13 mouse cellular contexts compared by ENCODE assay signal in the genomic region with DNA sequence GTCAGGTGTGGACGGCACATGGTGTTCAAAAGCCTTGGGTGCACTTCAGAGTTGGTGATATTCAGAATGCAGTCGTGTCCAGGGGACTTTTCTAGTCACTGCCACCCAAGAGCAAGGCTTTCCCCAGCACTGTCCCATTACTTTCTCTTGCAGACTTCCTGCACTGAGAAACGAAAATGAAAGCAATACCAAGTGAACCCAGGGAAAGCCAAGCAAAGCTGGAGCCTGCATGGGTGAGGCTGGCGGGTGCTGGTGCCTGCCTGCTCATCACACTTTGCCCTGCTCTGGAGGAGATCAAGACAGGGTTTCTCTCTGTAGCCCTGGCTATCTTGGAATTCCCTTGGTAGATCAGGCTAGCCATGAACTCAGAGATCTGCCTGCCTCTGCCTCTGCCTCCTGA. TPM values are rescaled to one million over a fixed set of nuclear protein-coding genes. Genes with fewer than 3 reads are reported as not detected.
DNase-seq lines count a peak whose midpoint lies in the region; ATAC-seq and TF ChIP-seq lines count a peak whose summit lies in the region.
"Had no signal": no experiment of that assay in that cellular context is flagged by ENCODE, and none has a peak within 500 bp of the region (broad histone marks: within the 10 kb centered on the region; RNA-seq: fewer than 3 reads in every experiment).

No protein-coding gene starts in this region.

- H3K27me3 ChIP-seq in intestine, postnatal 0 days (replicated peaks; ENCODE audit: control insufficient read depth, insufficient read depth, low read length), result no peaks in the 10 kb centered on the region
- H3K27me3 ChIP-seq in intestine, embryonic 16.5 days (replicated peaks; ENCODE audit: control insufficient read depth, insufficient read depth, low read length), result no peaks in the 10 kb centered on the region
- no peaks in the 10 kb centered on the region for H3K27me3 ChIP-seq in liver, embryonic 11.5 days (replicated peaks; ENCODE audit: control insufficient read depth, insufficient read depth, low read length)
- H3K27me3 ChIP-seq in forebrain, embryonic 15.5 days, result no peaks in the 10 kb centered on the region
- H3K27me3 ChIP-seq: embryonic facial prominence, embryonic 15.5 days had no signal

- 0 out of 2 replicates have a peak overlapping the region, but pooled peaks have one; percentile 17 for H3K4me2 ChIP-seq in intestine, postnatal 0 days (replicated peaks; ENCODE audit: low read depth)
- no peak overlapping the region for H3K4me2 ChIP-seq in intestine, embryonic 16.5 days (ENCODE audit: low read depth, low read length)
- peak overlapping the region; percentile 11; the same call in 1 of the 2 replicates for H3K4me2 ChIP-seq in liver, embryonic 11.5 days
- no peak overlapping the region for H3K4me2 ChIP-seq in forebrain, embryonic 15.5 days (replicated peaks)
- H3K4me2 ChIP-seq: embryonic facial prominence, embryonic 15.5 days; hindbrain, embryonic 14.5 days had no signal

- WGBS in intestine, postnatal 0 days, result 58% methylated on average over 4 of the region's 4 CpGs
- WGBS in intestine, embryonic 16.5 days, result 80% methylated on average over 4 of the region's 4 CpGs
- 87% methylated on average over 4 of the region's 4 CpGs for WGBS in liver, embryonic 11.5 days
- 85% methylated on average over 4 of the region's 4 CpGs for WGBS in forebrain, embryonic 15.5 days

- H3K4me3 ChIP-seq in intestine, postnatal 0 days (ENCODE audit: low read depth, low read length), result no peak overlapping the region
- H3K4me3 ChIP-seq in intestine, embryonic 16.5 days (ENCODE audit: low read length), result no peak overlapping the region
- no peak overlapping the region for H3K4me3 ChIP-seq in liver, embryonic 11.5 days (ENCODE audit: low read depth, low read length)
- H3K4me3 ChIP-seq in forebrain, embryonic 15.5 days, result no peak overlapping the region
- H3K4me3 ChIP-seq: embryonic facial prominence, embryonic 15.5 days; heart, embryonic 10.5 days had no signal

- no peak for TF ChIP-seq CTCF in intestine, postnatal 0 days (IDR thresholded peaks at IDR 0.05; ENCODE audit: low read depth)

- peak; percentile 35 for ATAC-seq in intestine, postnatal 0 days
- no peak for ATAC-seq in intestine, embryonic 16.5 days
- no peak for ATAC-seq in liver, embryonic 11.5 days (replicated peaks; ENCODE audit: low FRiP score)
- ATAC-seq in forebrain, embryonic 15.5 days (replicated peaks), result no peak

- H3K9me3 ChIP-seq in intestine, postnatal 0 days (ENCODE audit: control insufficient read depth), result no peaks in the 10 kb centered on the region
- no peaks in the 10 kb centered on the region for H3K9me3 ChIP-seq in intestine, embryonic 16.5 days (ENCODE audit: control insufficient read depth, low read length)
- H3K9me3 ChIP-seq in liver, embryonic 11.5 days (ENCODE audit: control insufficient read depth, low read length), result no peaks in the 10 kb centered on the region
- H3K9me3 ChIP-seq in forebrain, embryonic 15.5 days, result no peaks in the 10 kb centered on the region
- H3K9me3 ChIP-seq: embryonic facial prominence, embryonic 15.5 days; heart, embryonic 10.5 days had no signal

- peak overlapping the region; percentile 54; the same call in 1 of the 2 replicates for H3K27ac ChIP-seq in intestine, postnatal 0 days (ENCODE audit: low read depth, low read length)
- no peak overlapping the region for H3K27ac ChIP-seq in intestine, embryonic 16.5 days (ENCODE audit: low read length)
- no peak overlapping the region for H3K27ac ChIP-seq in liver, embryonic 11.5 days (ENCODE audit: low read depth, low read length)
- H3K27ac ChIP-seq in forebrain, embryonic 15.5 days (replicated peaks), result no peak overlapping the region
- H3K27ac ChIP-seq: embryonic facial prominence, embryonic 15.5 days; heart, embryonic 10.5 days; hindbrain, embryonic 14.5 days; kidney, postnatal 0 days had no signal

- peak; percentile 33 for DNase-seq in thymus, postnatal 14 days
- DNase-seq in thymus, postnatal 4 days, result no peak
- DNase-seq in liver, embryonic 11.5 days (ENCODE audit: low spot score), result no peak
- DNase-seq in MN1 (ENCODE audit: low spot score), result no peak
- no peak for DNase-seq in frontal cortex, postnatal 25 days (ENCODE audit: low spot score in 2 of 2)
- DNase-seq: cerebellum, postnatal 14 days had no signal

- no peak overlapping the region for H3K9ac ChIP-seq in intestine, postnatal 0 days (ENCODE audit: low read depth, low read length)
- no peak overlapping the region for H3K9ac ChIP-seq in intestine, embryonic 16.5 days (ENCODE audit: low read depth, low read length)
- H3K9ac ChIP-seq in liver, embryonic 11.5 days (ENCODE audit: low read depth, low read length), result no peak overlapping the region; the same call in 1 of the 2 replicates
- H3K9ac ChIP-seq in forebrain, embryonic 15.5 days (replicated peaks), result no peak overlapping the region
- H3K9ac ChIP-seq: embryonic facial prominence, embryonic 15.5 days; hindbrain, embryonic 14.5 days had no signal

- peaks cover 11% of the 10 kb centered on the region; the same call in 1 of the 2 replicates for H3K4me1 ChIP-seq in intestine, postnatal 0 days (replicated peaks; ENCODE audit: control insufficient read depth, insufficient read depth, low read length)
- peaks cover 14% of the 10 kb centered on the region for H3K4me1 ChIP-seq in intestine, embryonic 16.5 days (ENCODE audit: control insufficient read depth, insufficient read depth, low read length)
- H3K4me1 ChIP-seq in liver, embryonic 11.5 days (replicated peaks; ENCODE audit: control insufficient read depth, insufficient read depth, low read length), result peaks cover 17% of the 10 kb centered on the region
- H3K4me1 ChIP-seq in forebrain, embryonic 15.5 days, result peaks cover 22% of the 10 kb centered on the region

- peaks cover 45% of the 10 kb centered on the region for H3K36me3 ChIP-seq in intestine, postnatal 0 days (ENCODE audit: control insufficient read depth, insufficient read depth)
- H3K36me3 ChIP-seq in intestine, embryonic 16.5 days (ENCODE audit: control insufficient read depth, insufficient read depth, low read length), result peaks cover 15% of the 10 kb centered on the region; the same call in 1 of the 2 replicates
- peaks cover 35% of the 10 kb centered on the region for H3K36me3 ChIP-seq in liver, embryonic 11.5 days (ENCODE audit: control insufficient read depth, insufficient read depth, low read length)
- H3K36me3 ChIP-seq in forebrain, embryonic 15.5 days, result peaks cover 24% of the 10 kb centered on the region; the same call in 1 of the 2 replicates

RNA-seq across cellular contexts. Expression of gene Keap1, which starts 3.8 kb away (rescaled TPM):
- 38.3 and 42.4 TPM in 2 replicates for polyA plus RNA-seq in intestine, postnatal 0 days (2015; fragmentation: Nextera tagmentation; extraction: Ambion mirVana)
- 58.1 and 59.7 TPM in 2 replicates for polyA plus RNA-seq in intestine, embryonic 16.5 days (2015; fragmentation: Nextera tagmentation; extraction: Ambion mirVana)
- polyA plus RNA-seq in liver, embryonic 11.5 days (2014; fragmentation: Nextera tagmentation; extraction: Ambion mirVana), result 43.8 and 45.1 TPM in 2 replicates
- 71.6 and 72.5 TPM in 2 replicates for polyA plus RNA-seq in forebrain, embryonic 15.5 days (2015; fragmentation: Nextera tagmentation; extraction: Ambion mirVana)

RNA-seq across cellular contexts. Expression of gene S1pr5, which starts 12.9 kb away (rescaled TPM):
- not detected in 2 replicates for polyA plus RNA-seq in intestine, postnatal 0 days (2015; fragmentation: Nextera tagmentation; extraction: Ambion mirVana)
- polyA plus RNA-seq in intestine, embryonic 16.5 days (2015; fragmentation: Nextera tagmentation; extraction: Ambion mirVana), result 0.06 TPM in 1 of 2 replicates, not detected in the other
- not detected in 2 replicates for polyA plus RNA-seq in liver, embryonic 11.5 days (2014; fragmentation: Nextera tagmentation; extraction: Ambion mirVana)
- polyA plus RNA-seq in forebrain, embryonic 15.5 days (2015; fragmentation: Nextera tagmentation; extraction: Ambion mirVana), result 1.6 TPM in 2 replicates
- polyA plus RNA-seq: kidney, postnatal 0 days had no signal

RNA-seq across cellular contexts. Expression of gene Atg4d, which starts 29.8 kb away (rescaled TPM):
- 44.7 and 48.1 TPM in 2 replicates for polyA plus RNA-seq in intestine, postnatal 0 days (2015; fragmentation: Nextera tagmentation; extraction: Ambion mirVana)
- 62.1 and 62.3 TPM in 2 replicates for polyA plus RNA-seq in intestine, embryonic 16.5 days (2015; fragmentation: Nextera tagmentation; extraction: Ambion mirVana)
- polyA plus RNA-seq in liver, embryonic 11.5 days (2014; fragmentation: Nextera tagmentation; extraction: Ambion mirVana), result 57.0 and 61.1 TPM in 2 replicates
- 53.1 and 55.0 TPM in 2 replicates for polyA plus RNA-seq in forebrain, embryonic 15.5 days (2015; fragmentation: Nextera tagmentation; extraction: Ambion mirVana)

RNA-seq across cellular contexts. Expression of gene Kri1, which starts 52.4 kb away (rescaled TPM):
- polyA plus RNA-seq in intestine, postnatal 0 days (2015; fragmentation: Nextera tagmentation; extraction: Ambion mirVana), result 7.0 and 7.2 TPM in 2 replicates
- 12.3 and 13.2 TPM in 2 replicates for polyA plus RNA-seq in intestine, embryonic 16.5 days (2015; fragmentation: Nextera tagmentation; extraction: Ambion mirVana)
- 19.3 and 24.2 TPM in 2 replicates for polyA plus RNA-seq in liver, embryonic 11.5 days (2014; fragmentation: Nextera tagmentation; extraction: Ambion mirVana)
- 18.0 and 18.1 TPM in 2 replicates for polyA plus RNA-seq in forebrain, embryonic 15.5 days (2015; fragmentation: Nextera tagmentation; extraction: Ambion mirVana)

RNA-seq across cellular contexts. Expression of gene Cdkn2d, which starts 55.9 kb away (rescaled TPM):
- 24.1 and 25.8 TPM in 2 replicates for polyA plus RNA-seq in intestine, postnatal 0 days (2015; fragmentation: Nextera tagmentation; extraction: Ambion mirVana)
- polyA plus RNA-seq in intestine, embryonic 16.5 days (2015; fragmentation: Nextera tagmentation; extraction: Ambion mirVana), result 40.2 and 42.5 TPM in 2 replicates
- polyA plus RNA-seq in liver, embryonic 11.5 days (2014; fragmentation: Nextera tagmentation; extraction: Ambion mirVana), result 48.0 and 48.2 TPM in 2 replicates
- polyA plus RNA-seq in forebrain, embryonic 15.5 days (2015; fragmentation: Nextera tagmentation; extraction: Ambion mirVana), result 91.3 and 97.9 TPM in 2 replicates

Comparison
In these comparisons a context has a peak if more than half of its experiments do, and no peak if none do; other contexts are left out.
1. H3K4me2 ChIP-seq: peak in intestine, postnatal 0 days (single experiment) and liver, embryonic 11.5 days (single experiment); none in intestine, embryonic 16.5 days (single experiment) and forebrain, embryonic 15.5 days (single experiment).